Mouse (Mus musculus) CD8-positive naive resting alpha-beta T cell, adult 2 months (primary cell): Measurements from ENCODE around the gene Tmcc2.

Source experiments
- DNase-seq, 2 experiments: peaks; one replicate each; pipeline ENCODE4 v3.0.0; 2022; ENCODE audit warnings: low read depth in 2 of 2, low spot score in 2 of 2

Gene Tmcc2

DNA sequence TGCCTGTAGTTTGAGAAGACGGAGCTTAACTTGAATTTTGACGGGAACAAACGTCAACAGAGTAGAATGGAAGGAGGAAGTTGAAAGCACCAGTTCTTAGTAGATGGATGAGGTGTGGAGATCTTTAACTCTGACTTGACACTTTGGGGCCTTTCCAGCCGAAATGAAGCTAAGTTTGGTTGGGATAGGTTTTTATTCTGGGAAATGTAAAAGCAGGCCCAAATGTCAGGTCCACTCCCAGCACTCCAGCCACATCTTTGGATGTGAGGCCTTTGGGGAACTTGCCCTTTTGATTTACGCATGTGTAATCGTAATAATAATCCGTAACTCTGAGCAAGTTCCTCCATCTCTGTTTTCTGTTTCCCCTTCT is 74.5 kb downstream of the Tmcc2 start:
- DNase-seq, result no peak

DNA sequence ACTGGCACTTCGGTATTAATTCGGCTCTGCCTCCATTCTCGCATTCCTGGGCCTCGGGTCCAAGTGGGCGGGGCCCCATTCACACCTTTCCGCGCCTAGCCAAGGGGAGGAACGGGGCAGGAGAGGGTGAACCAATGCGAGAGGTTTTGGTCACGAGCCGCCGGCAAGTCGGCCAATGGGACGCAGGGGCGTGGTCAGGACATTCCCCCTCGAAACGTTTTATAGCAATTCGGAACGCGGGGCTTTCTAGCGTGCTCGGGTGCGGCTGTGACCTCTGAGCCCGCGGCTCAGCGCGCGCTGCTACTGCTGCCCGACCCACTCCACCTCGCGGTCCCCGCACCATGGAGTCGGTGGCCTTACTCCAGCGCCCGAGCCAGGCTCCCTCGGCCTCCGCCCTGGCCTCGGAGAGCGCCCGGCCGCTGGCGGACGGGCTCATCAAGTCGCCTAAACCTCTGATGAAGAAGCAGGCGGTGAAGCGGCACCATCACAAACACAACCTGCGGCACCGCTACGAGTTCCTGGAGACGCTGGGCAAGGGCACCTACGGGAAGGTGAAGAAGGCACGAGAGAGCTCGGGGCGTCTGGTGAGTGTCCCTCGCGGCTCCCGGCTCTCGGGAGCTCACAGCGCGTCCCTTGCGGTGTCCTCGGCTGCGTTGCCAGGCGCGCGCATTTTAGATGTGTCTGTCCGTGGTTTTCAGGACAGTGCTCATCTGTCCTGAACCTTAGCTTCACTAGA is 75.0 kb downstream of the Tmcc2 start, which contains the start of gene Nuak2:
TSS of gene Nuak2 (plus strand) at position 238 of the 736 bp plus-strand sequence.
- DNase-seq, result peak; percentile 37 to 59

DNA sequence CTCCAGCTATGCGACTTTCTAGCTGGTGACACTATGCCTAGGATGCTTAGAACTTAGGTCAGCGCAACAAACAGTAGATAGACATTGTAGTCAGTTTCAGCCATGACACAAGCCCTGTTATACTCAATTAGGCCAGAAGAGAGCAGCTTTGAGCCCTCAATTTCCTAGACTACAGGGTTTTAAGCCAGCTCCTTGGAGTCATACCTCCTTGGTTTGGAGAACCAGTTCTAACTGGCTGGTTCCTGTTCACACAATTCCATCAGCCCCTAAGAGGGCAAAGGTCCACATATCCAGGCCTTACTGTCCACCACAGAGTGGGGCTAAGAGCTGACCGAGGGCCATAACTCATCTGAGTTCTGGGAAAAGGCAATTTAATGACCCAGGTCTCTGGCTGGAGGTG is 78.4 kb downstream of the Tmcc2 start:
- peak; percentile 19 to 50 for DNase-seq

DNA sequence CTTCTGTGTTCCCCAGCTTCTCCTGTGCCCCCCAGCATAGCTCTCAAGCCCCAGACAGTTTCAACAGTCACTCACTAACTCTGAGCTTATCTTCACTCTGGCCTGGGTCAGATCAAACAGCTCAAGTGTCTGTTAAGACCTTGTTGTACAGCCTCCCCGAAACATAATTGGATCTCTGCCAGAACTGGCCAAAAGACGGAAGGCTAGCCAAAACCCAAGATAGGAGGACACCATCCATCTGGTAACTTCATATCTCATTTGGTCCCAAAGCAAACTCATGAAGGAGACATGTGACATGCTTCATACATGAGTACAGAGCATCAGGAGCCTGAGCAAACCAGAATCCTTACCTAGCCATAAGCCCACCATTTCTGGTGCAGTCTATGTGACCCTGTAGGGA is 79.0 kb downstream of the Tmcc2 start:
- DNase-seq, result no peak

DNA sequence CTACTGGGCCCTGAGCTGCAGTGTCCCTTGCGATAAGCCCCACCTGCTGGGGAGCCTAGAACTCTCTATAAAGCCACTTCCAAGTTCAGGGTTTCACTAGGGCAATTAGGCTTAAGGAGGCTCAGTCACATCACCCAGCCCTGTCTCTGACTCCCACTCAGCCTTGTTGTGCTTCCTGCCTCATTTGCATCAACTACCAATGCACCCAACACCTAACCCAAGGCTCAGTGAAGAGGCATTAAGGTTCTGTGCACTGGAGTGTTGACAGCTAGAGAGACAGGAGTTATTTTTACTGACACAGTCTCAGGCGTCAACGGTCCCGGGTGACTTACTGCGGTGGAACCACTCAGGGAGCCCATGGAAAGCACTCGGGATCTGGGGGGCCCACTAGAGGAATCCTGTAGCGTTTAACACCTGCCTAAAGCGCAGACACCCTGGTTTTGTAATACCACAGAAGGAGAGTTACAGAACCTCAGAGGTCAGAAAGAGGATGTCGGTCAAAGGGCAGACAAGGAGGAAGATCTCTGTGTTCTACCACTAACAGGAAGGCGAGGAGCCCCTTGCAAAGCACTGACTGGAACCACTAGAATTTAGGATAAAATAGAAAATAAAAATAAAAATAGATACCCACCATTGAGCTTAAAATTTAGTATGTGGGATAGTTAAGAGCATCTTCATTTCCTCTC is 79.8 kb downstream of the Tmcc2 start:
- peak; percentile 10 for DNase-seq

DNA sequence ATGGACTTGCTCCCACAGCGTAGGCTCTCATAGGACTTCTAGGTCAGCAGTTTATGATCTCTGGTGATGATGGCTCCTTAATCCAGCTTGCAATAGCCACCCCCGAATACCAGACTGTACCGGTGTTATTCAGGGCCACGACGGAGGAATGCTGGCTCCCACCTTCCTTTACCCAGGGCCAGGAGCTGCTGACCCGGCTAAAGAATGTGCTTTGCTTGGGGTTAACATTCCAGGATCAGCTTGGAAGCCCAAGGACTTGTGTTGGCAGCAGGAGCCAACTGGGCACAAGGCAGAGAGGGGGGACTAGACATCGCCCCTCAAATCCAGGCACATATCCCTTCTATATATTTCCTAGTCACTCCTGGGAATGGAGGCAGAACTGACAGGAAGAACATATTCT is 80.3 kb downstream of the Tmcc2 start:
- DNase-seq, result no peak

DNA sequence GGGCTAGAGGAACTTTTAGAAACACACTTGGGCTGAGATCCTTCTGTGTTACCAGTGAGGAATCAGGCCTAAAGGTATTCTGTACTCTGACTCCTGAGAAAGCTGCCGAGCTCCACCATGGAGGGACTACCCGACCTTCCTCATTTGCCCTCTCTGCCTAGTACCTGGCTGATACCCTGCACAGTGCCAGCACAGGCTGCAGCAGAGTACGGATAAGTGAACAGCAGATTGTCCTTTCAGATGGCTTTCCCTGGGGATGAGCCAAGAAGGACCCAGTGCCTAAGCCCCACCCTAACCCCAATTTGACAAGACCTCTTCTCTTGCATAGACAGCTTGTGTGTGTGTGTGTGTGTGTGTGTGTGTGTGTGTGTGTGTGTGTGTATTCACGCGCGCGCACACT is 82.4 kb downstream of the Tmcc2 start:
- DNase-seq, result no peak

DNA sequence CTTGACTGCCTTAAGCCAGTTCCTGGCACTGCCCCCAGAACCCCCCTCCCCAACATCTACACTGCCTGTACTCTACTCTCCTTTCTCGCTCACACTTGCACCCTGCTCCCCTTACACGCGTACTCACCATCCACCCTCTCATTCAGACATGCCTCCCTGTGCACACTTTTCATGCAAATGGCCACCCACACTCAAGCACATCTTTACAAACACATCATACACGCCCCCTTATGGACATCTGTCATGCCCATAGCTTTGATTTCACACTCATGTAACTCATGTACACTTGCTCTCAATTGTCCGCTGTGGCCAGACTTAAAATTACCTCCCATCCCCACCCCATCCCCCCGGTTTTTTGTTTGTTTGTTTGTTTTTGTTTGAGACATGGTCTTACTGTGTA is 83.1 kb downstream of the Tmcc2 start:
- no peak for DNase-seq

DNA sequence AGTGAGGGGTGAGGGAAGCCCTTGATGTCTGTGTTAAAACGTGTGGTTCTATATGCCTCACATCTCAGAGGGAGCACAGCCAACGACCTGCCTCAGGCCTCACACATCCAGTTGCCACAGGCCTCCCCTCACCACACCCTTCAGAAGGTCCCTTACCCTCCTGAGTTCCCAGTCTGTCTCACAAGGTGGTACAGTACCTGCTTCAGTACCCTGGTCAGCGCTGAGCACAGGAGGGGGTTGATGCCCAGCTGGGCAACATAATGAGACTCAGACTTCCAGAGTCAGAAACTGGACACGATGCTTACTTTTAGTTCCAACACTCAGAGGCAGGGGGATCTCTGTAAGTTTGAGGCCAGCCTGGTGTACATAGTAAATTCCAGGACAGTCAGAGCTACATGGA is 84.3 kb downstream of the Tmcc2 start:
- no peak for DNase-seq
